Mouse (Mus musculus): ENCODE data around the gene Dpm1. TPM values are rescaled to one million over a fixed set of nuclear protein-coding genes. Genes with fewer than 3 reads are reported as not detected.

The Dpm1 gene
- polyA plus RNA-seq (2014; fragmentation: Nextera tagmentation; extraction: Ambion mirVana), result 69.2 and 78.5 TPM in 2 replicates

DNA sequence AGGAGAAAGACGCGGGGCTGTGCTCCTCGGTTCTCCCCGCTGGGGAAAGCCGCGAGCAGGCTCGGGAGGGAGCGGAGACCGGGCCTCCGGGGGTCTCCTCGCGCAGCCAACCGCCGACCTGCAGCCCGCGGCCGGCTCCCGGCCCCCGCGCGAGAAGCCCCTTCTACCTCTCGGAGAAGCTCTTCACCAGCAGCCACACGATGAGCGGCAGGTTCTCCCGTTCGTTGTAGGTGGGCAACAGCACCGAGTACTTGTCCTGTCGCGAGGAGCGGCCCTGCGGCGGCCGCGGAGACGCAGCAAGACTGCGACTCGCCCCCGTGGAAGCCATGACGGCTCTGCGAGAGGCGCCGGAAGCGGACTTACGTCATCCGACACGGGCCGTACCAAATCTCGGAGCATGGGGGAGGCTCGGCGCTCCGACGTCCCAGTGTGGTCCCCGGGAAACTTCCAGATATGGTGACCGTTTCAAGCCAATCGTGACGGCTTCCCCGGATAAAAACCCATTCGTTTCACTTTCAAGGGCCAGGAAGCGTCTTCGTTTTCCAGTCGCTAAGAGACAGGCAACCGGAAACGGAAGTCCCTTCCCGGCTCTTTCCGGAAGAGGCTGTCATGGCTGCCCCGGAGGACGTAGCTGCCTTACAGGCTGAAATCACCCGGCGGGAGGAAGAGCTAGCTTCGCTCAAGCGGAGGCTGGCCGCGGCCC lies at the start of gene Dpm1, which contains the start of the genes Gm20716 and Mocs3:
Gene Dpm1, minus strand, starts transcription at position 566 of the 703 bp plus-strand sequence.
Gene Gm20716, minus strand, starts transcription at position 339 of the 703 bp plus-strand sequence.
Gene Mocs3, plus strand, starts transcription at position 597 of the 703 bp plus-strand sequence.
- peak; percentile 82 for ATAC-seq (replicated peaks; ENCODE audit: insufficient number of reproducible peaks, low FRiP score, low TSS enrichment, low read depth)
- no peaks in the 10 kb centered on the region for H3K9me3 ChIP-seq (replicated peaks; ENCODE audit: control insufficient read depth, low read length)
- no peaks in the 10 kb centered on the region for H3K27me3 ChIP-seq (ENCODE audit: control insufficient read depth, insufficient read depth, low read length)
- peaks cover 4% of the 10 kb centered on the region for H3K4me1 ChIP-seq (ENCODE audit: control insufficient read depth, insufficient read depth, low read length)
- H3K4me3 ChIP-seq (ENCODE audit: low read depth, low read length), result peak within 1 kb of the TSS; percentile 100
- peak within 1 kb of the TSS; percentile 88 for H3K9ac ChIP-seq (replicated peaks; ENCODE audit: low read length)
- H3K36me3 ChIP-seq (replicated peaks; ENCODE audit: control insufficient read depth, insufficient read depth, low read depth, low read length), result peaks cover 2% of the 10 kb centered on the region; the same call in 1 of the 2 replicates
- peak within 1 kb of the TSS; percentile 68 for H3K27ac ChIP-seq (replicated peaks; ENCODE audit: low read depth, low read length)
- DNase-seq (ENCODE audit: low spot score), result peak; percentile 91
- H3K4me2 ChIP-seq (ENCODE audit: low read depth, low read length), result peak within 1 kb of the TSS; percentile 99
- under 1% methylated on average over 73 of the region's 73 CpGs for WGBS

DNA sequence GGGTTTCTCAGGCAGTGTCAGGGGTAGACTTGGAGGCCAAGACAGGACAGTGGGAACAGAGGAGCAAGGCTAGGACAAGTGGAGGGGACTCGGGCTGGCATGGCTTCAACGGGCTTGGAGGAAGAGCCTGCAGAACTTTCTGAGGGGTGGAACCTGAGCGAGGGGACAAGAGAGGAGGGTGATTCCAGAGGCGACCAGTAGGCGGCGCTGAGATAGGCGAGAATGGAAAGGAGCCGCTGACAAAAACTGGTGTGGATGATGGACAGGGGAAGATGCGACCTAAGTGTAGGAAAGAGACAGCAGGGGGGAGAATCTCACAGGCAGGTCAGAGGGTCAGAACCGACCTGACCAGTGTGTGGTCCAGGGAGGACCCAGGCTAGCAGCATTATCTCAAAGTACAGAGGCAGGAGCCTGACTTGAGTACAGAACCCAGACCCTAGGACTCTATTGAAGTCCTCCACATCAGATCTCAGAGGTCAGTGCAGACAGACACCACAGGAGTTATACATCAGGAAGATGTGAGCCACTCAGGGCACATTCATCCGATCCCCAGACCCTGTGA lies 44.1 kb upstream of the Dpm1 start:
- H3K27ac ChIP-seq (replicated peaks; ENCODE audit: low read depth, low read length), result no peak overlapping the region
- no peak overlapping the region for H3K4me3 ChIP-seq (ENCODE audit: low read depth, low read length)
- no peak overlapping the region for H3K9ac ChIP-seq (replicated peaks; ENCODE audit: low read length)
- no peaks in the 10 kb centered on the region for H3K36me3 ChIP-seq (replicated peaks; ENCODE audit: control insufficient read depth, insufficient read depth, low read depth, low read length)
- H3K4me2 ChIP-seq (ENCODE audit: low read depth, low read length), result no peak overlapping the region
- H3K9me3 ChIP-seq (replicated peaks; ENCODE audit: control insufficient read depth, low read length), result no peaks in the 10 kb centered on the region
- peaks cover 5% of the 10 kb centered on the region for H3K27me3 ChIP-seq (ENCODE audit: control insufficient read depth, insufficient read depth, low read length)
- DNase-seq (ENCODE audit: low spot score) (peak; percentile 72), ATAC-seq (replicated peaks; ENCODE audit: insufficient number of reproducible peaks, low FRiP score, low TSS enrichment, low read depth) (no peak; the same call in 1 of the 2 replicates)
- 7% methylated on average over 11 of the region's 11 CpGs for WGBS
- H3K4me1 ChIP-seq (ENCODE audit: control insufficient read depth, insufficient read depth, low read length), result no peaks in the 10 kb centered on the region

DNA sequence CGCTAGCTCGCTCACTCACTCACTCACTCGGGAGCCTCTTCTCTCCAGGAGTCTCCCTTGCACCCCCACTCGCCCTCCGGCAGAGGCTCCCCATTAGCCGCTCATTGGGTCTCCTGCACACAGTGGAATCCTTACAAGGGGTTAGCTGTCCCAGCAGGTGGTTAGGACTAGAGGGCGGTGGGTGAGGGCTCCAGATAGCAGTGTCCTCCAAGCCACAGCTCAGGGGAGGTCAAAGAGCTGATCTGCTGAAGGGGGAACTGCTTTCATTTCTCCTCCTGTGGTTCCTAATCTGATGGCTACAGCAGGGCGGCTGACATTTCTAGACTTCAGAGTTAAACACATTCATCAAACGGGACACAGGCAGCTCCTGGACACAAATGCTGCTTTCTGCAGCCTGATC lies 43.0 kb upstream of the Dpm1 start:
- 42% methylated on average over 9 of the region's 9 CpGs for WGBS
- no peak overlapping the region for H3K4me2 ChIP-seq (ENCODE audit: low read depth, low read length)
- DNase-seq (ENCODE audit: low spot score) (no peak), ATAC-seq (replicated peaks; ENCODE audit: insufficient number of reproducible peaks, low FRiP score, low TSS enrichment, low read depth) (no peak)
- H3K4me3 ChIP-seq (ENCODE audit: low read depth, low read length), result no peak overlapping the region
- H3K9me3 ChIP-seq (replicated peaks; ENCODE audit: control insufficient read depth, low read length), result no peaks in the 10 kb centered on the region
- peaks cover 4% of the 10 kb centered on the region; the same call in 1 of the 2 replicates for H3K27me3 ChIP-seq (ENCODE audit: control insufficient read depth, insufficient read depth, low read length)
- no peaks in the 10 kb centered on the region for H3K4me1 ChIP-seq (ENCODE audit: control insufficient read depth, insufficient read depth, low read length)
- H3K27ac ChIP-seq (replicated peaks; ENCODE audit: low read depth, low read length), result no peak overlapping the region
- H3K9ac ChIP-seq (replicated peaks; ENCODE audit: low read length), result no peak overlapping the region
- no peaks in the 10 kb centered on the region for H3K36me3 ChIP-seq (replicated peaks; ENCODE audit: control insufficient read depth, insufficient read depth, low read depth, low read length)

DNA sequence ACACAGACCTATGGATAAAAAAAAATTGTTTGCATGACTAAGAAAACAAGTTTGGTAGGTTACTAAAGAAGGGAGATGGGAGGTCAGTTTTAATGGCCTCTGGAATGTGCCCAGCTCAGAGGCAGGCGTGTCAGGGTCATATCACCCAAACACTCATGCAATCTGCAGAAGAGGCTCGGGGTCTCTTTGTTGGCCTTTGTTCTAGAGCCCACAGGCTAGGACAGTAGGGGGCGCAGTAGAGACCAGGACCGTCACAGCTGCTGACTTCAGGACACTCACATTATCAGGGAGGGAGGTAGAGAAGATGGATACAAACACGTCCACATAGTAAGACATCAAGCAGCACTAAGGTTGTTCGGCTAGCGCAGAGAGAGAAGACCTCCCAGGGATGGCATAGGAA lies 37.6 kb upstream of the Dpm1 start:
- no peaks in the 10 kb centered on the region for H3K4me1 ChIP-seq (ENCODE audit: control insufficient read depth, insufficient read depth, low read length)
- no peaks in the 10 kb centered on the region for H3K27me3 ChIP-seq (ENCODE audit: control insufficient read depth, insufficient read depth, low read length)
- ATAC-seq (replicated peaks; ENCODE audit: insufficient number of reproducible peaks, low FRiP score, low TSS enrichment, low read depth) (no peak), DNase-seq (ENCODE audit: low spot score) (peak; percentile 71)
- no peaks in the 10 kb centered on the region for H3K9me3 ChIP-seq (replicated peaks; ENCODE audit: control insufficient read depth, low read length)
- H3K4me3 ChIP-seq (ENCODE audit: low read depth, low read length), result 0 out of 2 replicates have a peak overlapping the region, but pooled peaks have one; percentile 6
- 28% methylated on average over 7 of the region's 7 CpGs for WGBS
- no peak overlapping the region for H3K9ac ChIP-seq (replicated peaks; ENCODE audit: low read length)
- H3K36me3 ChIP-seq (replicated peaks; ENCODE audit: control insufficient read depth, insufficient read depth, low read depth, low read length), result no peaks in the 10 kb centered on the region
- H3K27ac ChIP-seq (replicated peaks; ENCODE audit: low read depth, low read length), result no peak overlapping the region
- peak overlapping the region; percentile 29 for H3K4me2 ChIP-seq (ENCODE audit: low read depth, low read length)

DNA sequence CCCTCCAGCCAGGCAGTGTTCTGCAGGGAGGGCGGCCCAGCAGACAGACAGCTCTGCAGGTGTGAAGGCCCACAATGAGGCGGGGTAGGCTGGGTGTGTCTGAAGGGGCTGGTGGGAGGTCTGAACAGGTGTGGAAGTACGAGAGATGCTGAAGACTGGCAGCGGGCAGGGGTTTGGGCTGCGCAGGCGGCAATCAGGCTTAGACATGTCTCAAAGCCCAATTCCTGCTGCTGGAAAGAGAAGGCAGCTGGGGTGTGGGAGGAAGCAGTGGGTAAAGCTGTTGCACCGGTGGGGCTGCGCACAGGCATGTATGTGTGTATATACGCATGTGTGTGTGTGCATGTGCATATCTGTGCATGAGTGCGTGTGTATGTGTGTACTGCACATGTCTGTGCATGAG lies 30.5 kb upstream of the Dpm1 start:
- DNase-seq (ENCODE audit: low spot score) (no peak), ATAC-seq (replicated peaks; ENCODE audit: insufficient number of reproducible peaks, low FRiP score, low TSS enrichment, low read depth) (no peak)
- no peak overlapping the region for H3K9ac ChIP-seq (replicated peaks; ENCODE audit: low read length)
- H3K36me3 ChIP-seq (replicated peaks; ENCODE audit: control insufficient read depth, insufficient read depth, low read depth, low read length), result no peaks in the 10 kb centered on the region
- H3K4me1 ChIP-seq (ENCODE audit: control insufficient read depth, insufficient read depth, low read length), result no peaks in the 10 kb centered on the region
- H3K27me3 ChIP-seq (ENCODE audit: control insufficient read depth, insufficient read depth, low read length), result no peaks in the 10 kb centered on the region
- no peak overlapping the region for H3K27ac ChIP-seq (replicated peaks; ENCODE audit: low read depth, low read length)
- no peak overlapping the region for H3K4me3 ChIP-seq (ENCODE audit: low read depth, low read length)
- 86% methylated on average over 10 of the region's 10 CpGs for WGBS
- H3K4me2 ChIP-seq (ENCODE audit: low read depth, low read length), result no peak overlapping the region
- no peaks in the 10 kb centered on the region for H3K9me3 ChIP-seq (replicated peaks; ENCODE audit: control insufficient read depth, low read length)

DNA sequence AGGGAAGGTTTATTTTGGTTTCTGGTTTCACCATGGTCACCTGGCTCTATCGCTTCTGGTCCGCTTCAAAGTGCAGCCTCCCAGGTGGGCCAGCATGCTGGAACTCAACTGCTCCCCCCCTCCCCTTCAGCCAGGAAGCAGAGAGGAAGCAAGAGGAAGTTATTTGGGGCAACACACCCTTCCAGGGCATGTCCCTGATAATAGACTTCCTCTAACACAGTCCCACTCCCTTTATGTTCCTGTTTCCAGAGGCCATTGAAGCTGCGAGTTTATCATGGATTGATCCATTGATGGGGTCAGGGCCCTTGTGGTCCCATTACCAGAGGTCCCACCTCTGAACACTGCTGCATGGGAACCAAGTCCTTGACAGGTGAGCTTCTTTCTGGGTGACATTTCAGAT lies 29.7 kb upstream of the Dpm1 start:
- WGBS, result 84% methylated on average over 3 of the region's 3 CpGs
- Histone ChIP-seq H3K4me3 (ENCODE audit: low read depth, low read length) (no peak overlapping the region), H3K27me3 (ENCODE audit: control insufficient read depth, insufficient read depth, low read length) (no peaks in the 10 kb centered on the region), H3K4me1 (ENCODE audit: control insufficient read depth, insufficient read depth, low read length) (no peaks in the 10 kb centered on the region), H3K4me2 (ENCODE audit: low read depth, low read length) (no peak overlapping the region), H3K9me3 (replicated peaks; ENCODE audit: control insufficient read depth, low read length) (no peaks in the 10 kb centered on the region), H3K36me3 (replicated peaks; ENCODE audit: control insufficient read depth, insufficient read depth, low read depth, low read length) (no peaks in the 10 kb centered on the region), H3K9ac (replicated peaks; ENCODE audit: low read length) (no peak overlapping the region), H3K27ac (replicated peaks; ENCODE audit: low read depth, low read length) (no peak overlapping the region)
- ATAC-seq (replicated peaks; ENCODE audit: insufficient number of reproducible peaks, low FRiP score, low TSS enrichment, low read depth) (no peak), DNase-seq (ENCODE audit: low spot score) (no peak)

DNA sequence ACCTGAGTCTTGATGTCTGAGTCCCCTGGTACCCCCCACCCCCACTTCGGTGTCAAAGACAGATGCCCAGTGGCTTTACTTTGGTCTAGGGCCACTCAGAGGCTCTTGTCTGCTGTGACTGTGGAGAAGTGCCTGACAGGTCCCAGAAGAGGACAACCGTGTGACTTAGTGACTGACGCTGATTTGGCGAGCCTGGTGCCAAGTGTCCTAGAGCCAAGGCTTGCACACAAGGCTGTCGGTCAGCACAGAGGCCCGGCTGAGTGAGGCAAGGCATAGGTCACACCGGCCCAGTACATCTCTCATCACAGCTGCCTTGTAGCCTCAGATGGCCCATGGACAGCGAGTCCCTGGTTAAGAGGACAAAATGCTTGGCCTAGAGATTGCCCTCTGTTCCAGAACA lies 28.7 kb upstream of the Dpm1 start:
- 89% methylated on average over 8 of the region's 8 CpGs for WGBS
- no peak overlapping the region for H3K4me3 ChIP-seq (ENCODE audit: low read depth, low read length)
- ATAC-seq (replicated peaks; ENCODE audit: insufficient number of reproducible peaks, low FRiP score, low TSS enrichment, low read depth), result no peak
- no peaks in the 10 kb centered on the region for H3K9me3 ChIP-seq (replicated peaks; ENCODE audit: control insufficient read depth, low read length)
- DNase-seq (ENCODE audit: low spot score), result no peak
- H3K9ac ChIP-seq (replicated peaks; ENCODE audit: low read length), result no peak overlapping the region
- H3K4me1 ChIP-seq (ENCODE audit: control insufficient read depth, insufficient read depth, low read length), result no peaks in the 10 kb centered on the region
- H3K4me2 ChIP-seq (ENCODE audit: low read depth, low read length), result no peak overlapping the region
- H3K36me3 ChIP-seq (replicated peaks; ENCODE audit: control insufficient read depth, insufficient read depth, low read depth, low read length), result no peaks in the 10 kb centered on the region
- H3K27ac ChIP-seq (replicated peaks; ENCODE audit: low read depth, low read length), result no peak overlapping the region
- no peaks in the 10 kb centered on the region for H3K27me3 ChIP-seq (ENCODE audit: control insufficient read depth, insufficient read depth, low read length)

DNA sequence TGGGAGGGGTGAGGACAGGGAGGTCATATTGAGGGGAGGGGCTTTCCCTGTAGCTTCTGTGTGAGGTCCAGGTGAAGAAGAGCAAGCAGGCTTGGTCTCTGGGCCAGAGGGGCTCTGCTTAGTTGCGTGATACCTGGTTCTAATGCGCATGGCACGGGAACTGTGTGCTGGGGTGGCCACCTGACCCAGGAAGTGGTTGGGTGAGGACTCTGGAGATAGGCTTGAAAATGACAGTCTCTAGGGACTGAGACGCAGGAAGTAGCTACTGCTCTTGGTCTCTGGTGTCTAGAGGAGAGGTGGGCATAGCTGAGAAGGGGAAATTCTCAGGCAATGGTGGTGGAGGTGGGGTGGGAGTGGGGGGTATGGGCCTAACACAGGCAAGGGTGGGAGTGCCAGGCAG lies 26.8 kb upstream of the Dpm1 start:
- Histone ChIP-seq H3K27me3 (ENCODE audit: control insufficient read depth, insufficient read depth, low read length) (no peaks in the 10 kb centered on the region), H3K4me3 (ENCODE audit: low read depth, low read length) (no peak overlapping the region), H3K27ac (replicated peaks; ENCODE audit: low read depth, low read length) (no peak overlapping the region), H3K4me1 (ENCODE audit: control insufficient read depth, insufficient read depth, low read length) (no peaks in the 10 kb centered on the region), H3K9me3 (replicated peaks; ENCODE audit: control insufficient read depth, low read length) (no peaks in the 10 kb centered on the region), H3K9ac (replicated peaks; ENCODE audit: low read length) (no peak overlapping the region), H3K4me2 (ENCODE audit: low read depth, low read length) (no peak overlapping the region), H3K36me3 (replicated peaks; ENCODE audit: control insufficient read depth, insufficient read depth, low read depth, low read length) (no peaks in the 10 kb centered on the region)
- DNase-seq (ENCODE audit: low spot score) (no peak), ATAC-seq (replicated peaks; ENCODE audit: insufficient number of reproducible peaks, low FRiP score, low TSS enrichment, low read depth) (no peak)
- 87% methylated on average over 4 of the region's 4 CpGs for WGBS
